Mouse (Mus musculus) embryonic facial prominence, embryonic 11.5 days (tissue): ENCODE measurements around the gene Wbp2nl. TPM values are rescaled to one million over a fixed set of nuclear protein-coding genes. Genes with fewer than 3 reads are reported as not detected.

Experiments
- ATAC-seq: fragments of 200-750 bp; cut with Nextera tagmentation; replicated peaks from 2 replicates; pipeline ENCODE4 v1.8.0; 2017; ENCODE audit warnings: low read depth; ENCODE audit not compliant: insufficient number of reproducible peaks, low FRiP score, low TSS enrichment
- DNase-seq: peaks from one replicate; pipeline ENCODE4 v3.0.0-alpha.2; 2015; ENCODE audit warnings: low spot score
- H3K27ac ChIP-seq: fragments of 300-500 bp; sonication (generic); replicated peaks from 2 replicates; pipeline ENCODE4 v1.5.1; 2014; ENCODE audit warnings: mild to moderate bottlenecking, low read depth, low read length, control low read depth
- H3K27me3 ChIP-seq: fragments of 300-500 bp; sonication (generic); 2 replicates; pipeline ENCODE4 v1.6.1; 2014; ENCODE audit warnings: mild to moderate bottlenecking, low read length, moderate library complexity, mixed read lengths; ENCODE audit not compliant: control insufficient read depth, insufficient read depth
- H3K36me3 ChIP-seq: fragments of 300-500 bp; sonication (generic); replicated peaks from 2 replicates; pipeline ENCODE4 v1.6.1; 2014; ENCODE audit warnings: low read depth, mild to moderate bottlenecking, low read length, moderate library complexity, mixed read lengths; ENCODE audit not compliant: control insufficient read depth, insufficient read depth
- H3K4me1 ChIP-seq: fragments of 300-500 bp; sonication (generic); 2 replicates; pipeline ENCODE4 v1.6.1; 2014; ENCODE audit warnings: low read length, mixed read lengths; ENCODE audit not compliant: control insufficient read depth, insufficient read depth
- H3K4me2 ChIP-seq: fragments of 300-500 bp; sonication (generic); 2 replicates; pipeline ENCODE4 v1.6.1; 2014; ENCODE audit warnings: low read depth, mild to moderate bottlenecking, control low read depth, low read length, moderate library complexity
- H3K4me3 ChIP-seq: fragments of 300-500 bp; sonication (generic); 2 replicates; pipeline ENCODE4 v1.5.1; 2014; ENCODE audit warnings: low read depth, low read length, control low read depth
- H3K9ac ChIP-seq: fragments of 300-500 bp; sonication (generic); replicated peaks from 2 replicates; pipeline ENCODE4 v1.6.1; 2014; ENCODE audit warnings: mild to moderate bottlenecking, control low read depth, low read length
- H3K9me3 ChIP-seq: fragments of 300-500 bp; sonication (generic); replicated peaks from 2 replicates; pipeline ENCODE4 v1.6.1; 2016; ENCODE audit warnings: mild to moderate bottlenecking, low read length, inconsistent platforms, mixed read lengths; ENCODE audit not compliant: control insufficient read depth
- WGBS: fragments of 180-500 bp; shearing (Covaris S2); extraction: QIAGEN DNeasy Blood & Tissue Kit; methylation state at CpG from one replicate; pipeline ENCODE4 v1.1.7; 2014; 5-methylcytosine and 5-hydroxymethylcytosine counted together
- polyA plus RNA-seq: library from polyadenylated mRNA; unstranded; fragments of >200 nt; fragmentation: Nextera tagmentation; extraction: Ambion mirVana; gene quantifications from 2 replicates; pipeline ENCODE4 v1.2.1, GENCODE M21; 2014

Wbp2nl gene
- polyA plus RNA-seq: 0.34 TPM in 1 of 2 replicates, not detected in the other

GRCm38 (mm10) chr15:82298764-82299561, at the start of gene Wbp2nl:
Gene Wbp2nl, plus strand, starts transcription at chr15:82298954.
- no peak within 1 kb of the TSS for H3K9ac ChIP-seq
- no peaks in the 10 kb centered on the region for H3K4me1 ChIP-seq
- H3K27ac ChIP-seq: no peak within 1 kb of the TSS
- no peak for ATAC-seq
- 57% methylated on average over 39 of the region's 39 CpGs for WGBS
- H3K9me3 ChIP-seq: no peaks in the 10 kb centered on the region
- no peaks in the 10 kb centered on the region for H3K27me3 ChIP-seq
- peak within 1 kb of the TSS; percentile 11; the same call in 1 of the 2 replicates for H3K4me2 ChIP-seq
- DNase-seq: no peak
- no peak within 1 kb of the TSS for H3K4me3 ChIP-seq
- H3K36me3 ChIP-seq: no peaks in the 10 kb centered on the region

GRCm38 (mm10) chr15:82251579-82251978, 47.2 kb upstream of the Wbp2nl start:
- WGBS: 97% methylated on average over 3 of the region's 3 CpGs
- no peak for DNase-seq
- H3K9ac ChIP-seq: no peak overlapping the region

GRCm38 (mm10) chr15:82252097-82252496, 46.7 kb upstream of the Wbp2nl start, which contains the start of gene 1500009C09Rik:
Gene 1500009C09Rik, plus strand, starts transcription at chr15:82252397.
- Histone ChIP-seq H3K9me3 (no peaks in the 10 kb centered on the region), H3K4me3 (no peak within 1 kb of the TSS), H3K4me1 (peaks cover 4% of the 10 kb centered on the region; the same call in 1 of the 2 replicates), H3K4me2 (no peak within 1 kb of the TSS), H3K27me3 (no peaks in the 10 kb centered on the region), H3K27ac (no peak within 1 kb of the TSS), H3K36me3 (no peaks in the 10 kb centered on the region), H3K9ac (no peak within 1 kb of the TSS)
- ATAC-seq (no peak), DNase-seq (no peak)
- 89% methylated on average over 6 of the region's 6 CpGs for WGBS

More at GRCm38 (mm10) chr15:82251579-82251978, 47.2 kb upstream of the Wbp2nl start:
- Histone ChIP-seq H3K36me3 (no peaks in the 10 kb centered on the region), H3K4me1 (peaks cover 4% of the 10 kb centered on the region; the same call in 1 of the 2 replicates), H3K27me3 (no peaks in the 10 kb centered on the region), H3K4me3 (no peak overlapping the region), H3K4me2 (no peak overlapping the region), H3K9me3 (no peaks in the 10 kb centered on the region), H3K27ac (no peak overlapping the region)
- ATAC-seq: no peak

- Histone ChIP-seq H3K9ac (no peak overlapping the region), H3K27me3 (no peaks in the 10 kb centered on the region), H3K9me3 (no peaks in the 10 kb centered on the region), H3K36me3 (no peaks in the 10 kb centered on the region), H3K4me1 (peaks cover 4% of the 10 kb centered on the region; the same call in 1 of the 2 replicates), H3K27ac (no peak overlapping the region), H3K4me3 (no peak overlapping the region), H3K4me2 (no peak overlapping the region)
- ATAC-seq (no peak), DNase-seq (no peak)
- WGBS: 51% methylated on average over 4 of the region's 4 CpGs
Observed at GRCm38 (mm10) chr15:82255248-82255647, 43.5 kb upstream of the Wbp2nl start.

GRCm38 (mm10) chr15:82255944-82256383, 42.8 kb upstream of the Wbp2nl start:
- peak overlapping the region; percentile 13; the same call in 1 of the 2 replicates for H3K4me2 ChIP-seq
- H3K36me3 ChIP-seq: no peaks in the 10 kb centered on the region
- H3K9ac ChIP-seq: no peak overlapping the region; the same call in 1 of the 2 replicates
- H3K27ac ChIP-seq: no peak overlapping the region
- H3K4me1 ChIP-seq: peaks cover 4% of the 10 kb centered on the region; the same call in 1 of the 2 replicates
- no peaks in the 10 kb centered on the region for H3K9me3 ChIP-seq
- ATAC-seq: peak; percentile 68
- H3K27me3 ChIP-seq: no peaks in the 10 kb centered on the region
- WGBS: 22% methylated on average over 10 of the region's 10 CpGs
- peak; percentile 45 for DNase-seq
- no peak overlapping the region; the same call in 1 of the 2 replicates for H3K4me3 ChIP-seq

- DNase-seq (peak; percentile 79), ATAC-seq (no peak)
- H3K4me3 ChIP-seq: no peak overlapping the region
- H3K4me1 ChIP-seq: peaks cover 4% of the 10 kb centered on the region; the same call in 1 of the 2 replicates
- no peaks in the 10 kb centered on the region for H3K27me3 ChIP-seq
- no peak overlapping the region for H3K4me2 ChIP-seq
- no peaks in the 10 kb centered on the region for H3K36me3 ChIP-seq
- H3K9me3 ChIP-seq: no peaks in the 10 kb centered on the region
- H3K27ac ChIP-seq: no peak overlapping the region
- 15% methylated on average over 16 of the region's 16 CpGs for WGBS
- H3K9ac ChIP-seq: no peak overlapping the region
Observed at GRCm38 (mm10) chr15:82259510-82259909, 39.2 kb upstream of the Wbp2nl start.

- DNase-seq: peak; percentile 79
Observed at GRCm38 (mm10) chr15:82266356-82266755, 32.4 kb upstream of the Wbp2nl start.

GRCm38 (mm10) chr15:82268185-82268584, 30.6 kb upstream of the Wbp2nl start:
- Histone ChIP-seq H3K9me3 (no peaks in the 10 kb centered on the region), H3K4me1 (no peaks in the 10 kb centered on the region), H3K27me3 (0 out of 2 replicates have a peak, but pooled peaks cover 2% of the 10 kb centered on the region), H3K27ac (no peak overlapping the region), H3K4me3 (no peak overlapping the region), H3K4me2 (no peak overlapping the region), H3K9ac (no peak overlapping the region), H3K36me3 (no peaks in the 10 kb centered on the region)
- no peak for ATAC-seq
- peak; percentile 47 for DNase-seq
- WGBS: 30% methylated on average over 3 of the region's 3 CpGs

More at GRCm38 (mm10) chr15:82266356-82266755, 32.4 kb upstream of the Wbp2nl start:
- Histone ChIP-seq H3K9me3 (no peaks in the 10 kb centered on the region), H3K4me2 (no peak overlapping the region), H3K9ac (no peak overlapping the region), H3K4me1 (no peaks in the 10 kb centered on the region), H3K27ac (no peak overlapping the region), H3K27me3 (no peaks in the 10 kb centered on the region), H3K4me3 (no peak overlapping the region), H3K36me3 (no peaks in the 10 kb centered on the region)
- 12% methylated on average over 6 of the region's 6 CpGs for whole genome bisulfite sequencing
- ATAC-seq: no peak
